Mouse (Mus musculus) liver, postnatal 0 days (tissue): Measurements from ENCODE around the gene Tmem185b. TPM values are rescaled to one million over a fixed set of nuclear protein-coding genes. Genes with fewer than 3 reads are reported as not detected.

ENCODE experiments used
- ATAC-seq: fragments of 200-750 bp; cut with Nextera tagmentation; 2 replicates; pipeline ENCODE4 v1.8.0; 2017; ENCODE audit warnings: mild to moderate bottlenecking, moderate library complexity
- DNase-seq: peaks from one replicate; pipeline ENCODE4 v3.0.0-alpha.2; 2016
- H3K27ac ChIP-seq: fragments of 300-500 bp; sonication (generic); 2 replicates; pipeline ENCODE4 v1.5.1; 2014; ENCODE audit warnings: antibody characterized with exemption, moderate library complexity, mild to moderate bottlenecking, low read depth
- H3K27me3 ChIP-seq: fragments of 300-500 bp; sonication (generic); 2 replicates; pipeline ENCODE4 v1.6.1; 2014; ENCODE audit warnings: low read length, control low read depth, mixed read lengths; ENCODE audit not compliant: insufficient read depth
- H3K36me3 ChIP-seq: fragments of 300-500 bp; sonication (generic); replicated peaks from 2 replicates; pipeline ENCODE4 v1.6.1; 2014; ENCODE audit warnings: mild to moderate bottlenecking, control low read depth, low read length, moderate library complexity, mixed read lengths; ENCODE audit not compliant: insufficient read depth
- H3K4me1 ChIP-seq: fragments of 300-500 bp; sonication (generic); 2 replicates; pipeline ENCODE4 v1.6.1; 2014; ENCODE audit warnings: antibody characterized with exemption, mild to moderate bottlenecking, control low read depth; ENCODE audit not compliant: insufficient read depth
- H3K4me2 ChIP-seq: fragments of 300-500 bp; sonication (generic); 2 replicates; pipeline ENCODE4 v1.6.1; 2014; ENCODE audit warnings: low read depth, mild to moderate bottlenecking, low read length, moderate library complexity, mixed read lengths
- H3K4me3 ChIP-seq: fragments of 300-500 bp; sonication (generic); 2 replicates; pipeline ENCODE4 v1.5.1; 2014; ENCODE audit warnings: low read depth, low read length
- H3K9ac ChIP-seq: fragments of 300-500 bp; sonication (generic); replicated peaks from 2 replicates; pipeline ENCODE4 v1.6.1; 2014; ENCODE audit warnings: mild to moderate bottlenecking, moderate library complexity
- H3K9me3 ChIP-seq: fragments of 300-500 bp; sonication (generic); 2 replicates; pipeline ENCODE4 v1.6.1; 2016; ENCODE audit warnings: mild to moderate bottlenecking, control low read depth, low read length, mixed read lengths
- CTCF ChIP-seq: sonication (generic); IDR thresholded peaks from 2 replicates; pipeline ENCODE4 v1.5.1; 2016; ENCODE audit warnings: antibody characterized with exemption, low read depth
- EP300 ChIP-seq: IDR thresholded peaks from 2 replicates; pipeline ENCODE4 v1.6.1; 2016; ENCODE audit warnings: antibody characterized with exemption, low read depth, mild to moderate bottlenecking
- WGBS: fragments of 180-500 bp; shearing (Covaris S2); extraction: QIAGEN DNeasy Blood & Tissue Kit; methylation state at CpG from one replicate; pipeline ENCODE4 v1.1.7; 2014; ENCODE audit not compliant: insufficient replicate concordance; 5-methylcytosine and 5-hydroxymethylcytosine counted together
- polyA plus RNA-seq: library from polyadenylated mRNA; unstranded; fragments of >200 nt; fragmentation: Nextera tagmentation; extraction: Ambion mirVana; gene quantifications from 2 replicates; pipeline ENCODE4 v1.2.1, GENCODE M21; 2015

The Tmem185b gene
- polyA plus RNA-seq, 1 experiment from 2014 or later, result 12.7 TPM

- Histone ChIP-seq H3K9ac (no peak overlapping the region), H3K27ac (peak overlapping the region; percentile 78), H3K9me3 (no peaks in the 10 kb centered on the region), H3K36me3 (peaks cover 6% of the 10 kb centered on the region; the same call in 1 of the 2 replicates), H3K4me1 (peaks cover 46% of the 10 kb centered on the region), H3K4me2 (peak overlapping the region; percentile 27; the same call in 1 of the 2 replicates), H3K27me3 (no peaks in the 10 kb centered on the region), H3K4me3 (no peak overlapping the region)
- ATAC-seq (peak; percentile 77), DNase-seq (peak; percentile 60)
- 55% methylated on average over 10 of the region's 10 CpGs for WGBS
- TF ChIP-seq CTCF (no peak), EP300 (no peak)
These were observed 26.5 kb upstream of the Tmem185b start for GRCm38 (mm10) chr1:119499456-119499855.

GRCm38 (mm10) chr1:119501881-119502280, 24.1 kb upstream of the Tmem185b start:
- H3K4me1 ChIP-seq, result peaks cover 40% of the 10 kb centered on the region

GRCm38 (mm10) chr1:119502729-119503128, 23.2 kb upstream of the Tmem185b start:
- peaks cover 35% of the 10 kb centered on the region for H3K4me1 ChIP-seq
- H3K36me3 ChIP-seq, result peaks cover 6% of the 10 kb centered on the region; the same call in 1 of the 2 replicates
- H3K27me3 ChIP-seq, result no peaks in the 10 kb centered on the region
- H3K9me3 ChIP-seq, result no peaks in the 10 kb centered on the region
- peak overlapping the region; percentile 76 for H3K4me3 ChIP-seq
- no peak for ATAC-seq
- no peak for DNase-seq
- TF ChIP-seq EP300, result no peak
- no peak for TF ChIP-seq CTCF
- 67% methylated on average over 11 of the region's 11 CpGs for WGBS
- H3K4me2 ChIP-seq, result peak overlapping the region; percentile 65
- 0 out of 2 replicates have a peak overlapping the region, but pooled peaks have one; percentile 34 for H3K27ac ChIP-seq
- H3K9ac ChIP-seq, result 0 out of 2 replicates have a peak overlapping the region, but pooled peaks have one; percentile 44

More at GRCm38 (mm10) chr1:119501881-119502280, 24.1 kb upstream of the Tmem185b start:
- WGBS, result 45% methylated on average over 8 of the region's 8 CpGs
- no peaks in the 10 kb centered on the region for H3K27me3 ChIP-seq
- no peaks in the 10 kb centered on the region for H3K9me3 ChIP-seq
- TF ChIP-seq EP300, result peak; percentile 30; the same call in 1 of the 2 replicates
- no peak for TF ChIP-seq CTCF
- DNase-seq (no peak), ATAC-seq (no peak)
- H3K27ac ChIP-seq, result no peak overlapping the region
- peaks cover 6% of the 10 kb centered on the region; the same call in 1 of the 2 replicates for H3K36me3 ChIP-seq
- no peak overlapping the region for H3K9ac ChIP-seq
- H3K4me2 ChIP-seq, result no peak overlapping the region
- no peak overlapping the region for H3K4me3 ChIP-seq

GRCm38 (mm10) chr1:119503181-119503580, 22.8 kb upstream of the Tmem185b start:
- ATAC-seq, result no peak
- no peaks in the 10 kb centered on the region for H3K27me3 ChIP-seq
- TF ChIP-seq EP300 (no peak), CTCF (no peak)
- H3K4me3 ChIP-seq, result peak overlapping the region; percentile 76
- peak overlapping the region; percentile 85; the same call in 1 of the 2 replicates for H3K9ac ChIP-seq
- H3K9me3 ChIP-seq, result no peaks in the 10 kb centered on the region
- peaks cover 34% of the 10 kb centered on the region for H3K4me1 ChIP-seq
- peaks cover 6% of the 10 kb centered on the region; the same call in 1 of the 2 replicates for H3K36me3 ChIP-seq
- no peak for DNase-seq
- 44% methylated on average over 3 of the region's 3 CpGs for WGBS
- peak overlapping the region; percentile 95; the same call in 1 of the 2 replicates for H3K27ac ChIP-seq
- peak overlapping the region; percentile 65 for H3K4me2 ChIP-seq

- no peak for TF ChIP-seq EP300
- no peak for TF ChIP-seq CTCF
- Histone ChIP-seq H3K9me3 (no peaks in the 10 kb centered on the region), H3K4me3 (peak overlapping the region; percentile 76), H3K4me2 (peak overlapping the region; percentile 65), H3K27me3 (no peaks in the 10 kb centered on the region), H3K36me3 (peaks cover 6% of the 10 kb centered on the region; the same call in 1 of the 2 replicates), H3K9ac (peak overlapping the region; percentile 85), H3K4me1 (peaks cover 32% of the 10 kb centered on the region), H3K27ac (peak overlapping the region; percentile 95)
- WGBS, result 19% methylated on average over 5 of the region's 5 CpGs
- DNase-seq (no peak), ATAC-seq (no peak)
These were observed 22.2 kb upstream of the Tmem185b start for GRCm38 (mm10) chr1:119503808-119504207.

GRCm38 (mm10) chr1:119504260-119505062, 21.5 kb upstream of the Tmem185b start, which contains the start of gene Ralb:
Gene Ralb, minus strand, starts transcription at chr1:119504794.
- H3K9ac ChIP-seq, result peak within 1 kb of the TSS; percentile 85
- H3K27me3 ChIP-seq, result no peaks in the 10 kb centered on the region
- H3K4me1 ChIP-seq, result peaks cover 27% of the 10 kb centered on the region
- H3K4me2 ChIP-seq, result peak within 1 kb of the TSS; percentile 65
- TF ChIP-seq CTCF (no peak), EP300 (0 out of 2 replicates have a peak, but pooled peaks have one; percentile 34)
- peak; percentile 98 for ATAC-seq
- H3K36me3 ChIP-seq, result peaks cover 6% of the 10 kb centered on the region; the same call in 1 of the 2 replicates
- WGBS, result under 1% methylated on average over 56 of the region's 57 CpGs
- H3K4me3 ChIP-seq, result peak within 1 kb of the TSS; percentile 76
- peak within 1 kb of the TSS; percentile 95 for H3K27ac ChIP-seq
- no peaks in the 10 kb centered on the region for H3K9me3 ChIP-seq
- peak; percentile 93 for DNase-seq
